Mouse (Mus musculus): ENCODE measurements around the gene Olfr18. TPM values are rescaled to one million over a fixed set of nuclear protein-coding genes. Genes with fewer than 3 reads are reported as not detected.
"Not testable (repeated sequence)": the region's sequence is repeated elsewhere in the genome, so short reads cannot be mapped to it uniquely, and the experiment has no call there.

Olfr18 gene
- total RNA-seq (2021): not detected in 2 replicates
- long read RNA-seq: 0 reads

DNA sequence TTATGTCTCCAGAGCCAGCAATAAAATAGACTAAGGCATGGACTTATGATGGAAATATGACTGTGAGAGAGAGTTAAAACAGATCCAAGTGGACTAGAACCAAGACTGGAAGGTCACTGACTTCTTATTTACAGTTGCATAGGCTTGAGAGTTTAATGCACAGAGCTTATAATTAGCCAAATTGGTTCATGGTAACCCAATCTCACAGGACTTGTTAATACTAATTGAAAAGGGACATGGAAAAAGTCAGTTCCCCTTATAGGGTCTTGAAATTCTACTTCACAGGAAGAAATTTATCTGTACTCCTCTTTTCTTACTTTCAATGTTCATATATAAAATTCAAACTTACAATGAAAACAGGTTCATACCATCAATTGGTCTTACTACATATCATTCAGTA lies at the start of gene Olfr18:
Olfr18 (minus strand) TSS at position 101 of the 400 bp plus-strand sequence.
- DNase-seq: no peak

DNA sequence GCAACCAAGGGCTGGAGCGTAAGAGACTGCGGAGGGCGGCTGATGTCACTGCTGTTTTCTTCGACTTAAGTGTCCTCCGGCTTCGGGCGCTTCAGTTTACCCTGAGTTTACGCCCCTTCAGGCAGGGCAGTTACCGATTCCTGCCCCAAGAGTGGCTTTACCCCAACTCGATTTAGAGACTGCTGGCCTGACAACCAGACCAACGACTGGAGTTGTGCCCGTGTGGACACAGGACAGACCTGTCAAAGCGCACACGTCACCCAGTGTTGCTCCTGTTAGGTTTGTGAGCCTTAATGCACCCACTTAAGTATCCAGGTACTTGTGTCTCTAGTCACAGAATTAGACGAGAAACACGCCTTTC lies 49.4 kb upstream of the Olfr18 start:
- DNase-seq: no peak

DNA sequence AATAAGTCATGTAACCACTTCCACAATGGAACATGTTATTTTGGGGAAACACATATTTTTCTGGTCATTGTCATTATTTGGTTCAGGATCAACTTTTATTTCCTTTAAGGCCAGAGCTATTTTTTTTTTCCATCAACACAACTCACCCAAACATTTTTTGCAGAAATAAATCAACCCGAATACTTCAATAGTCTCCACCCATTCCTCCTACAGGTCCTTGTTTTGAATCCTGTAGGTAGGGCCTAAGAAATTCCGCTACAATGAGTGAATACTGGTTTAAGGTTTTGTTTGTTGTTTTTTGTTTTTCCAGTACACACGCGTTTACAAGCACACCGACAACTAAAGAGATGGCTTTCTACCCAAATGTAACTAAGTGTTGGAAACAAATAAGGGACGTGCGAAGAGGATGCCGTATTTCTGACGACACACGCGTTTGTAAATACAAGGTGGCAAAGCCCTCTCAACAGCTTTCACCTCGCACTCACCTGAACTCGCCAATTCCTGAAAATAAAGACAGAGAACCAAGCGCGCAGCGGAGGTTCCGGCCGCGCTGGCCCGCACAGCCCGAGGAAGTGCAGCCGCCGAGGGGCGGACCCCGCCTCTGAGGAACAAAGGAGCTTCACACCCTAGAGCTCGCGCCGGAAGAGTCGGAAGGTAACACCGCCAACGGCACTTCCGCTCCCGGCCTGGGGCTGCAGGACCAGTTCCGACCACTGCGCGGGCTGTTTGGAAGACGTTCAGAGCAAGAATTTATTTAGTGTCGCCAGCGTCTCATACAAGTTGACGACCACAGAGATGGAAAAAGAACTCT lies 48.8 kb upstream of the Olfr18 start, which contains the start of gene Zfp560:
Zfp560 (minus strand) TSS at position 646 of the 811 bp plus-strand sequence.
- peak; percentile 90 for DNase-seq

DNA sequence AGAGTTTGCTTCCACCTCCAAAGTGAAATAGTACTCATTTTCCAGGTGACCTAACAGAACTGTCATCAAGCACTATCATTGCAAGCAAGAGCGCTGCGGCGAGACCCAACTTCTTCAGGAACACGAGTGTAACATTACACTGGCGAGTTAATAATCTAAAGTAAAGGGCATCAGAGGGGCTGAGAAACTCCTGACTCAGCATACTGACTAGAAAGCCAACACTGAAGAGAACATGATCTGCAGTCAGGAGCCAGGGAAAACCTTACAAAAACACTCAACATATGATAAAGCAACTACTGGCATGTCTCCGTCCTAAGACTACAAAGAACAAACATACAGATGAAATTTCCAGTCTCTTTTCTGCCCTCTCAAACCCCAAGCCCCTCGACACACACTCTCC lies 47.8 kb upstream of the Olfr18 start:
- DNase-seq: no peak

DNA sequence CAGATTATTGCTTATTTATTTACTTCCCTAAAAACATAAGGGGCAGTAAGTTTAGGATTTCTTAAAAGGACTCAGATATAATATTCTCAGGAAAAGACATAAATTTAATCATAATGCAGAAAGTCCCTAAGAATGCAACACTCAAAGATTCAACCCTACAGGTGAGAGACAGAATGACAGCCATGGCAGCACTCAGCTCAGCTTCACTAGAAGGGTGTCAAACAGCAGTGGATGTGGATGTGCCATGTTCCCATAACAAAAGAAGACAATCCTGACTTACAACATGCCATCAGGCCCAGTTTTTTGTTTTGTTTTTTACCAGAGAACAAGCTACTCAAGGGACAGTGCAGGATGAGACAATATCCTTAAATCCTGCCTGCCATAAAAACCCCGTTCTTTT lies 38.8 kb upstream of the Olfr18 start:
- DNase-seq: no peak

DNA sequence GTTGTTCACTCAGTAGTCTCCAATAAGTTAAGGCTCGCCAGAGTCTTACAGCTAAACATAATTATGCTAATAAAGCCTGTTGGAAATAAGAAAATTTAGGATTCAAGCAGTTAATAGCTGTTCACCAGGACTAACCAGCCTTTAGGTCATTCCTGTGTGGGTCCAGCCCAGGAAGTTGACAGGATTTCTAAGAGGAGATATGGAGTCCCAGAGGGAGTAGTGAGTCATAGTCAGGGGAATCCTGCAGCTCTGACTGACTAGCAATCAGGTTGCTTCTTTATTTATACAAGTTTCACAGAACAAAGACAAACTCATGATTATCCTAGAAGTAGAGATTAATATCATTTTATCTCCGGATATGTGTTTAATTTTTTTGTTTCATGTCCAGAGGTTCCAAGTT lies 31.4 kb upstream of the Olfr18 start:
- DNase-seq: no peak

DNA sequence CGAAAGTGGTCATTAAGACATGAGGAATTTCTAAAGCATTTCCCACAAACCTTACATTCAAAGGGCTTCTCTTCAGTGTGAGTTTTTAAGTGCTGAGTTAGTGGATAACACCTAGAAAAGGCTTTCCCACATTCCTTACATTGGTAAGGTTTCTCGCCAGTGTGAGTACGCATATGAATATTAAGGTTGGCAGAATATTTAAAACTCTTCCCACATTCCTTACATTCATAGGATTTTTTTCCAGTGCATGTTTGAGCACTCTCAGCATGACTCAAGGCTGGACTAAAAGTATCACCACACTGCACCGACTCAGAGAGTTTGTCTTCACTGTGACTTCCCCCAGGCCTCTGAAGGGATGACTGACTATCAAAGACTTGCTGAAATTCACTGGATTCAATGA lies 12.6 kb upstream of the Olfr18 start:
- DNase-seq: no peak

DNA sequence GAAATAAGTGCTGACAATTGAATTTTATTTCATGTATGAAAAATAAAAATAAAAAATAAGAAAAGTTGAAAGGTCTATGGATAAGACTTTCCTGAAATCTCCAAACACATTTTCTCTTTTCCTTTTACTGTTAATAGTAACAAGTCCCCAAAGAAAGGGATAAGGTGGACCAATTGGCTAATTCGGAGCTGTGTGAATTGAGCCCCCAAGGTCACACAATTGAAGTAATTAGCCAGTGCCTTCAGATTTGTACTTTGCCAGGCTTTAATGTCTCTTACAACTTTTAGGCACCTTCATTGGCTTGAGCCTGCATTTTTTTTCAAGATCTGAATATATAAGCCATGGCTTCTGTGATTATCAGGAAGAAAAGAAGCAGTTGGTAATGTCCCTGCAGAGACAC lies 37.7 kb downstream of the Olfr18 start, which contains the start of gene Olfr873:
Olfr873 (plus strand) TSS at position 301 of the 400 bp plus-strand sequence.
- DNase-seq: no peak

DNA sequence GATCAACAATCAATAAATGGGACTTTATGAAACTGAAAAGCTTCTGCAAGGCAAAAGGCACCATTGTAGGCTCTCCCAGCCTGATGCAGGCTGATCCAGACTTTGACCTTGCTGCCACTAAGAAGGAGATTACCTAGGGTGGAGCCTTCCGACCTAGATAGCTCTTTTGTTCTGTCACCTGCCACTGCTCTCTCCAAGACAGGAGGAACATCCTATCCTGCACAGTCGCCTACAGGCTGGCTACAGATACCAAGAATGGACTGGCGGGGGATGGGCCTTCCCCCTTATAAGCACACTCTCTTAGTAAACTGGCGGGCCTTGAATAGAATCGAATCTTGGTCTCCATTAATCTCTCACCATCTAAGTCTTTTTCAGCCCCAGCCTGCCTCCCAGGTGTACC lies 40.3 kb downstream of the Olfr18 start:
- DNase-seq: not testable (repeated sequence)

DNA sequence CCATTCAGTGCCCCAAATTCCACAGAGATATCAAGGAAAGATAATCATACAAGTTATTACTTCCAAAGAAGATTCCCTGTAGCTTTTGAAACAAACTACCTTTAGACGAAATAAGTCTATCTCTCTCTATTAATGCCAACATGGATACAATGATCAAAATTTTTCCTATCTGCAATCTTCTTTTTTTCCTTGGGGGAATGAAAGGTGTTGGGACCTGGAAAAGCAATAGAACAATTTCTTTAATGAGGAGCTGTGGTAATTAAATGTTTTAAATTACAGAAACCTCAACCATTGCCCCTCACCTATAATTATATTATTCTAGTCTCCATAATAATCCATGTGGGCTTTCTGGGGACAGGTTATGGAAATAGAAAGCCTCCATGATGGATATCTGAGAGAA lies 53.8 kb downstream of the Olfr18 start, which contains the start of gene Olfr39:
Olfr39 (plus strand) TSS at position 301 of the 400 bp plus-strand sequence.
- DNase-seq: no peak

Other genes with a start within 250 kb of the Olfr18 start
- not detected in 2 replicates for gene Olfr868, start 237.5 kb downstream of the Olfr18 start, total RNA-seq (2021)
- not detected in 2 replicates for gene Olfr869, start 207.1 kb downstream of the Olfr18 start, total RNA-seq (2021)
- gene Olfr870, start 162.0 kb downstream of the Olfr18 start, total RNA-seq (2021): not detected in 2 replicates
- gene Olfr871, start 123.9 kb downstream of the Olfr18 start, total RNA-seq (2021): not detected in 2 replicates
- not detected in 2 replicates for gene Olfr872, start 99.0 kb downstream of the Olfr18 start, total RNA-seq (2021)
- not detected in 2 replicates for gene Olfr39, start 53.7 kb downstream of the Olfr18 start, total RNA-seq (2021)
- not detected in 2 replicates for gene Olfr873, start 37.6 kb downstream of the Olfr18 start, total RNA-seq (2021)
- 4.5 and 6.9 TPM in 2 replicates for gene Zfp560, start 49.1 kb upstream of the Olfr18 start, total RNA-seq (2021)
- gene Zfp26, start 124.1 kb upstream of the Olfr18 start, total RNA-seq (2021): 17.1 and 28.7 TPM in 2 replicates
- gene Zfp426, start 156.7 kb upstream of the Olfr18 start, total RNA-seq (2021): 21.1 and 30.5 TPM in 2 replicates
- gene Zfp266, start 185.3 kb upstream of the Olfr18 start, total RNA-seq (2021): 41.7 and 47.2 TPM in 2 replicates
- 9.0 and 12.9 TPM in 2 replicates for gene Zfp846, start 245.2 kb upstream of the Olfr18 start, total RNA-seq (2021)